ENCODE assay signal across 9 mouse cellular contexts in genomic region chr3:28107446-28108004, GRCm38 (mm10).
A peak's percentile ranks its signal among the peaks of the same experiment; 100 is the strongest.
DNase-seq lines count a peak whose midpoint lies in the region; ATAC-seq lines count a peak whose summit lies in the region.
"Had no signal": no experiment of that assay in that cellular context is flagged by ENCODE, and none has a peak within 500 bp of the region (broad histone marks: within the 10 kb centered on the region; RNA-seq: fewer than 3 reads in every experiment).

No protein-coding gene starts in this region.

- peak; percentile 32 to 85 for DNase-seq in adrenal gland, adult (ENCODE audit: inconsistent age in 2 of 2, low spot score in 1 of 2)
- no peak for DNase-seq in adrenal gland, postnatal 4 days (ENCODE audit: low spot score in 2 of 2)
- DNase-seq in NIH3T3 (ENCODE audit: low read depth): peak; percentile 77
- DNase-seq in forebrain, embryonic 14.5 days (ENCODE audit: low spot score): peak; percentile 85
- DNase-seq in layer of hippocampus, postnatal 25 days (ENCODE audit: extremely low spot score in 1 of 2, low spot score in 1 of 2): peak; percentile 18 to 37
- DNase-seq in midbrain, embryonic 14.5 days: peak; percentile 87
- DNase-seq: liver, embryonic 13.5 days had no signal

- no peaks in the 10 kb centered on the region for H3K27me3 ChIP-seq in forebrain, embryonic 14.5 days (replicated peaks; ENCODE audit: control insufficient read depth, insufficient read depth, low read length)
- H3K27me3 ChIP-seq in hindbrain, embryonic 15.5 days: no peaks in the 10 kb centered on the region
- H3K27me3 ChIP-seq in midbrain, embryonic 14.5 days (ENCODE audit: control insufficient read depth, insufficient read depth, low read length): no peaks in the 10 kb centered on the region
- H3K27me3 ChIP-seq: liver, embryonic 13.5 days had no signal

- H3K4me2 ChIP-seq in forebrain, embryonic 14.5 days (ENCODE audit: low read length): no peak overlapping the region
- H3K4me2 ChIP-seq in hindbrain, embryonic 15.5 days: no peak overlapping the region
- no peak overlapping the region for H3K4me2 ChIP-seq in midbrain, embryonic 14.5 days (ENCODE audit: low read length)
- H3K4me2 ChIP-seq: liver, embryonic 13.5 days had no signal

- WGBS in forebrain, embryonic 14.5 days: 50% methylated on average over 6 of the region's 6 CpGs
- WGBS in hindbrain, embryonic 15.5 days: 49% methylated on average over 6 of the region's 6 CpGs
- WGBS in midbrain, embryonic 14.5 days: 56% methylated on average over 6 of the region's 6 CpGs

- ATAC-seq in forebrain, embryonic 14.5 days: peak; percentile 78
- peak; percentile 84; the same call in 1 of the 2 replicates for ATAC-seq in hindbrain, embryonic 15.5 days (ENCODE audit: low FRiP score, low read depth)
- ATAC-seq in midbrain, embryonic 14.5 days (ENCODE audit: low FRiP score, low TSS enrichment): peak; percentile 62
- no peak for ATAC-seq in monocyte, adult 5-6 weeks (replicated peaks; ENCODE audit: insufficient number of reproducible peaks, low FRiP score, low TSS enrichment, poor library complexity, severe bottlenecking)

- H3K4me1 ChIP-seq in forebrain, embryonic 14.5 days (ENCODE audit: control insufficient read depth, insufficient read depth, low read length): no peaks in the 10 kb centered on the region
- 0 out of 2 replicates have a peak, but pooled peaks cover 4% of the 10 kb centered on the region for H3K4me1 ChIP-seq in hindbrain, embryonic 15.5 days (replicated peaks)
- H3K4me1 ChIP-seq in midbrain, embryonic 14.5 days (ENCODE audit: control insufficient read depth, insufficient read depth, low read length): no peaks in the 10 kb centered on the region
- H3K4me1 ChIP-seq: liver, embryonic 13.5 days had no signal

- no peaks in the 10 kb centered on the region for H3K9me3 ChIP-seq in forebrain, embryonic 14.5 days (replicated peaks; ENCODE audit: control insufficient read depth, low read length)
- no peaks in the 10 kb centered on the region for H3K9me3 ChIP-seq in hindbrain, embryonic 15.5 days
- H3K9me3 ChIP-seq in midbrain, embryonic 14.5 days (ENCODE audit: control insufficient read depth, low read length): no peaks in the 10 kb centered on the region
- H3K9me3 ChIP-seq: liver, embryonic 13.5 days had no signal

- H3K36me3 ChIP-seq in forebrain, embryonic 14.5 days (ENCODE audit: control insufficient read depth, insufficient read depth, low read length): no peaks in the 10 kb centered on the region
- no peaks in the 10 kb centered on the region for H3K36me3 ChIP-seq in hindbrain, embryonic 15.5 days
- H3K36me3 ChIP-seq in midbrain, embryonic 14.5 days (ENCODE audit: control insufficient read depth, insufficient read depth, low read length): no peaks in the 10 kb centered on the region
- H3K36me3 ChIP-seq: liver, embryonic 13.5 days had no signal

- H3K4me3 ChIP-seq in forebrain, embryonic 14.5 days (ENCODE audit: low read depth, low read length): no peak overlapping the region
- H3K4me3 ChIP-seq in hindbrain, embryonic 15.5 days: no peak overlapping the region
- H3K4me3 ChIP-seq in midbrain, embryonic 14.5 days (replicated peaks; ENCODE audit: low read depth, low read length): no peak overlapping the region
- H3K4me3 ChIP-seq: liver, embryonic 13.5 days had no signal

- no peak overlapping the region for H3K27ac ChIP-seq in forebrain, embryonic 14.5 days (ENCODE audit: low read depth, low read length)
- no peak overlapping the region for H3K27ac ChIP-seq in hindbrain, embryonic 15.5 days (replicated peaks)
- H3K27ac ChIP-seq in midbrain, embryonic 14.5 days (replicated peaks; ENCODE audit: low read depth, low read length): no peak overlapping the region
- H3K27ac ChIP-seq: liver, embryonic 13.5 days had no signal

- H3K9ac ChIP-seq in forebrain, embryonic 14.5 days (ENCODE audit: low read length): no peak overlapping the region
- H3K9ac ChIP-seq in hindbrain, embryonic 15.5 days: no peak overlapping the region
- H3K9ac ChIP-seq in midbrain, embryonic 14.5 days (replicated peaks; ENCODE audit: low read length): no peak overlapping the region
- H3K9ac ChIP-seq: liver, embryonic 13.5 days had no signal

Comparison
In these comparisons a context has a peak if more than half of its experiments do, and no peak if none do; other contexts are left out.
1. DNase-seq: peak in adrenal gland, adult (2 of 2), NIH3T3 (single experiment), forebrain, embryonic 14.5 days (single experiment), layer of hippocampus, postnatal 25 days (2 of 2) and midbrain, embryonic 14.5 days (single experiment); none in adrenal gland, postnatal 4 days (0 of 2).